Mouse (Mus musculus): ENCODE measurements around the gene Rai1.

Rai1 gene

DNA sequence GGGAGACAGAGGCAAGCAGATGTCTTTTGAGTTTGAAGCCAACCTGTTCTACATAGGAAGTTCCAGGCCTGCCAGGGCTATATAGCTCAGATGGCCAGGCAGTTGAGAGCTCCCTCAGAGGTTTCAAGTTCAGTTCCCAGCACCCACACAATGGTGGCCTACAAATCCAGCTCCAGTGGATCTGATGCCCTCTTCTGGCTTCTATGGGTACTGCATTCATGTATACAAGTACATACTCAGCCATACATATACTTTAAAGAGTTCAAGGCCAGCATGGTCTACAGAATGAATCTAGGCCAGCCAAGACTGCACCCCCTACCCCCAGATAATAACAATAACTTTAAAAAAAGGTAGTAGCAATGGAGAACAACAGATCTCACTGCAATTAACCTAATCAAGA lies 90.3 kb downstream of the Rai1 start:
- no peak for DNase-seq

DNA sequence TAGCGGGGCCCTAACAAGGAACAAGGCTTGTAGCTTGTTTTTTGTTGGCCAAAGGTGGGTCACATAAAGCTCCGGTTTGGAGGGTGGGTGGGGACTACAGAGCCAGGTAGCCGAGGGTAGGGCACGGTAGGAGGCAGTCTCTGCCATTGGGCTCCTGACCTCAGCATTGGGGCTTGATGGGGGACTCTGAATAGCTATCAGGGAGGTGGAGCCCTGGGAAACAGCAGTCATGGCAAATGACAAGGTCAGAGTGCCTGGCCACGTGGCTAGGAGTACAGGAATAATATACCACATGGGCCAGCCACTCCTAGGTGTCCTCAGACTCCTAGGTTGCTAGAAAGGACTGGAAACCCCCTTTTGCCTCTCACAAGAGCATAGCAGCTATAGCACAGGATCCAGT lies 91.5 kb downstream of the Rai1 start:
- no peak for DNase-seq

DNA sequence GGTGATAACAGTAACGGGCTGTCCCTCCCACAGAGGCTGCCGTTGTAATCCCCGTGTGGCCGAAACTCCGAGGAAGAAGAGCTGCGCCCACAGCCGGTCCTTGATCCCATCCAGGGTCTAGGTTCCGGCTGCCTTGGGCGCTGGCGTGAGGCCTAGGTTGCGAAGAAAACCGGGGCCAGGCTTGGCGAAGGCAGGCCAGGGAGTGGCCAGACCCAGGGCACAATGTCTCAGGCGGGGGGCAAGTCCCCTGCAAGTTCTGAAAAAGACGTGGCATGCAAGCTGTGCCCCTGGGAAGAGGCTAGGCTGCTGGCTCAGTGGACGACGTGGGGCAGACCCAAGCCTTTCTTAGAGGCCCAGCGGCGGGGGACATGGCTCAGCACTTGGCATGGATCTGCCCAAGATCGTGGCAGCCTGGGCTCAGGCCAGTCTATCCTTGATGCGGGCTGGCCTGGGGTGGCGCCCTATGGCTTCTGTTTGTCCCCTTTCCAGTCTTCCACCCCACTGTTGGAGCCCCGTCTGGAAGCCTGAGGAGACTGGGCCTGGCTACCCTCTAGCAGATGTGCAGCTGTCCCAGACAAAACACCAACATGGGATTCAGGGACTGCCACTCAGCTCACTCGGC lies 93.3 kb downstream of the Rai1 start:
- no peak for DNase-seq

DNA sequence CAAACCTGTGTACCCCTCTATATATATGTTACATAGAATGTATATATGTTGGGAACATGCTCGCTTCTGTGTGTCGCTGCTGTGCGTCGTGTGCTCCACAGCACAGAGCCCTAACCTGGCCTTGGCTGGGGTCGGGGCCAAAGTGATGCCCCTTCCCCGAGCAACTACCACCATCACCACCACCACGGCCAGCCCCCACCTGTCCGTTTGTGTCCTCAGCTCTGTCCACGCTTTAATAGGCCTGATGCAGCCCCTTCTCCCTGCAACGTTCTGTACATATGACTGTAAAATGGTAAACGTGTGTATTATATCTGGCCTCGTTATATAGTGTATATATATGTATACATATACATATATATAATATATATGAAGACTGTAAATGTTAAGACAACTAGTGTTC lies 93.8 kb downstream of the Rai1 start:
- DNase-seq = no peak

DNA sequence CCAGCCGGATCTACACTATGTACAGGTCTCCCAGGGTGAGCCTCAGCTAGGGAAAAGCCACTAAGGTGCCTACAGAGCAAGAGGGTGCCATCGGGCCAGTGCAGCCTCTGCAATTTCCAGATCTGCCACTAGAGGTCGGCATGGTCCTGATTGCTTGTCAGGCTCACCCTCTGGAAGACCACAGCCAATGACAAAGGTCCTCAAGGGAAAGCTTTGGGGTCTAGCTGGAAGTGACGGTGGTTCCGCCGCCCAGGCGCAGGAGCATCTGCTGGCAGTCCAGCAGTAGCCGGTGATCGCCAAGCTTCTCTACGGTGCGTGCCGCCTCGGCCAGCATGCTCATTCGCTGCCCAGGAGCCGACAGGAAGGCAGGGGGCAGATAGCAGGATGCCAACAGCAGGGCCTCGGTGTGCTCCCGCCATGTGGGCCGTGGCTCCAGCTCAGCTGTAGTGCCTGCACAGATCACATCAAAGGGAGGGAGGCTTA lies 94.9 kb downstream of the Rai1 start:
- DNase-seq = peak; percentile 89

DNA sequence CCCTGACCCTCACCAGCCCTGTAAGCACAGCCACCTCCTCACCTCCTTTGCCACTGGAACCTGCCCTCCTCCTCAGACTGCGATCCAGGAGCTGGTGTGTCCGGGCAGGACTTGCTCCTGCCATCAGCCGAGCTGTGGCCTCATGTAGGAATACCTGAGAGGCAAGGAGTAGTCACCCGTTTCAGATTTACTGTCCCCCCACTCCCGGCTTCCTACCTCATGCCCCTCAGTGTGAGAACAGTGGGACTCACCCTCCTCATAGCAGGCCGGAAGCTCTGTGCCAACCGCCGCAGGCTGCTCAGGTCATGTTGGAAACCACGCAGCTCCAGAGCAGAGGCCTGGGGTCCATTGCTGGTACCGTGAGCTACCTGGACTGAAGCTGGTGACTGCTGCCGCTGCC lies 95.6 kb downstream of the Rai1 start:
- no peak for DNase-seq

DNA sequence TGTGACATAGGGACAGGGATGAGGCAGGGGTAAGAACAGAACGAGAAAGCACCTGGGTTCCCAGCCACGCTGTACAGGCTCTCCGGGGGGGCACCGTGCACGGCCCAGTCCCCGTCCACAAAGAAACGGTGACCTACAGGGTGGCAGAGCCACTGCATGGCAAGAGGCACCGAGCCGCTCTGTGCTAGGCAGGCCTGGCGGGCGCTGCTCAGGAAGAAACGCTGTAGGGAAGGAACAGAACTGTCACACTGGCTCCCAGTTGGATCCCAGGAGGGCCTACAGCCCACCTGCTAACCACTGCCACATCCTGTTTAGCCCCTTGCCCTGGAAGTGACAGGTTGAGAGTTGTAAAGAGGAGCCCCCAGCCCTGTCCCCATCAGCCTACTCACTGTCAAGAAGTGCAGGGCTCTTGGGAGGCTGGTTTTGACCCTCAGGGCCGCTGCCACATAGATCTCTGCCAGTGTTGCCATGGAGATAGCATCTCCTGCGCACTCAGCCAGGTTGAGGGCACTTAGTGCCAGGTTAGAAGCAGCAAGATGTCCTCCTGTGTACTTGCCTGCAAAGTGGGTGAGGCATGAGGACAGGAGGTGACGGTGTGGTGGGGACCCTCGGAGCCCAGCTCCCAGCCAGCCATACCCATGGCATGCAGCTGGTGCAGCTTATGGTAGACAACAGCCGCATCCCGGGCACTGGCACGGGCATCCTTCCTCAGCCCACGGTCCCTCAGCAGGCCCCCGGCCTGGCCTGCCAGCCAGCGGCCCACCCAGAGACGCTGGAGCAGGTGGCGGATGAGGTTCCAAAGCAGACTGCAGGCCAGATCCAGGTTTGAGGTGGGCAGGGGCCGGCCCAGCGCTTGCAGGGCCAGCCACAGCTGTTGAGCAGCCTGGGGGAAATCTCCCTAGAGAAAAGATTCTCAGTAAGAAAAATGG lies 98.2 kb downstream of the Rai1 start:
- DNase-seq = no peak

DNA sequence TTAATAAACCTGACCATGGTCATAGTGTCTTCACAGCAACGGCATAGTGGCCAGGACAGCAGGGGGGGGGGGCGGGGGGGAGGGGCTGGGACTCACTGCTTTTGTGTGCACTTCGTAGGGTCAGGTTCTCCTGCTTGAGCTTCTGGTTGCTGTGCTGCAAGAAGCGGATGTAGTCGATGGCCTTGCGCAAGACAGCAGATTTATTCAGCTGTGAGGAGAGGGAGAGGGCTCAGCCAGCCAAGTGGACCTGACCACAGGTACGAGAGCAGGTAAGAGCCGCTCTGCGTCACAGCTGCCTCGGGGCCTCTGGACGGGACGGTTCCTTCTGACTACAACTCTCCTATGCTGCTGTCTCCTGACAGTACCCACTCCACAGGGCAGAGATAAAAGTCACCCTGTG lies 100.2 kb downstream of the Rai1 start:
- DNase-seq = no peak

DNA sequence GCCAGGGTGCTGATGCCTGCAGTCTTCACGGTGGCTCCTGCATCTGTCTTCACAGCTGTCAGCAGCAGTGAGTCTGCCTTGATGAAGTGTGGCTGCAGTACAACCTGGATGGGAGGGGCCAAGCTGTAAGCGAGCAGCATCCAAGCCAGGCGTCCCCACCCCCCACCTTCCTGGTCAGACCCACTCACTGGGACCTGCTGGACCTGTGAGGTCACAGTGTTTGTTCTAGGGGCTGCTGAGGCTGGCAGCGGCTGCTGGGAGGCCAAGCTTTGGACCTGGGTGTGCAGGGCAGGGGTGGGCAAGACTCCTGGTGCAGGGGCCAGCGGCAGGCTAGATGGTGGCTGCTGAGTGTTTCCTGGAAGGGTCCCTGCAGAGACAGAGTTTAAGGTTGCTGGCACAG lies 101.4 kb downstream of the Rai1 start:
- DNase-seq = no peak

DNA sequence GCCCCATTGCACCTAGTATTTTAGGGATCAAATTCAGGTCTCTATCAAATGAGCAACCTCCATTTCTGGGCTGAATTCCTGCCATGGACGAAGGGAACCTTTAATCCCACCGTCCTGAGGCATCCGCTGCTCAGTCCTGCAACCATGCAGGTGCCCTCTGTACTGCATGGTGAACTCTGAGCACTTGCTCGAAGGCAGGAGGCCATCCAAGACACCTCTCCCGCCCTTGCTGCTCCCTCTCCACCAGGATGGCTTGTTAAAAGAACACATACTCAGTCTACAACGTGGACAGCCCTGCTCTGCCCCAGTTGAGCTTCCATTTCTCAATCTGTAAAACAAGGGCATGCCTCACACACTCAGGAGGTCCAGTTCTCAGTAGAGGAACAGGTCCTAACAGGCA lies 103.4 kb downstream of the Rai1 start:
- no peak for DNase-seq

DNA sequence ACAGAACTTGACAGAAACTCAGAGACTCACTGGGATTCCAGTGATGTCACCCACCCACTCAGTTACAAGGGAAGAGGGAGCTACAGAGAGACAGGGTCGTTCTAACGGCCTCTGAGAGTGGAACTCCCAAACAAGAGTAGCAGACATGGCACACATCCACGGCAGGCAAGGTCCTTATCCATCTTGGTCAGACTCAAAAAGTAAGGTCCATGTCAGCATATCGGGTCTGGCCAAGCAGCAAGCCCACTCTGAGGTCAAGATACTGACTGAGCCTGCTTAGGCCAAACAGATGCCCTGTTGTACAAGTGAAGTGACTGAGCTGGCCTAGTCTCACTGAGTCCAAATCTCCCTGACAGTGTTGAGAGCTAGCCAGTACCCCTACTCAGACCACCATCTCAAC lies 103.9 kb downstream of the Rai1 start:
- DNase-seq = no peak

DNA sequence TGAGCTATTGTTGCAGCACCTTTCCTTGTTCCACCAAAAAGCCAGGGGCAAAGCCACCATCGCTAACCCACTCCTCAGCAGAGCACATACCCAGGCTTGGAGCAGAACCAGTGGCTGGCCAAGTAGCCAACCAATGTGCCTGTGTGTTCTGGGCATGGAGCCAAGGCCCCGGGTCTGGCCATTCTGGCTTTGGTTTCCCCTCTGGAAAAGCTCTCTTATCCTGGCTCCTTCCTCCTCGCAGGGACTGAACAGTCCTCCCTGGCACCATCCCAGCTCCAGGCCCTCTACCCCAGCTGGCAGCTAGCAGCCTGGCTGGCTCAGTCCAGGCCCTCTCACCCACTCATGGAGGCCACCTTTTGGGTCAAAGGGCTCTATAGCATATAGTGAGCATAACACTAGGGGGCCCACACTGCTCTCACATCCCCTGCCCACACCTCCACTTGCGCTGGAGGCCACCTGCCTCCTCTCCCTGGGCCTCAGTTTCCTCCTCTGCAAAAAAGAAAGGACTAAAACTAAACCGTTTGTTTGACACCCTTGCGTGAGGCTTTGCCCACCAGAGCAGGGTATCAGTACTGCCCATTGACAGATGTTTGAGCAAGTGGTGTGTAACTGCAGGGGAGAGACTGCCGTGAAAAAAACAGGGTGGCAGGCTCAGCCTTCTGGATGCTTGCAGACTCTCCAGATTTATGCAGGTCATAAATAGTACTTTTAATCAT lies 104.6 kb downstream of the Rai1 start:
- DNase-seq = peak; percentile 90

DNA sequence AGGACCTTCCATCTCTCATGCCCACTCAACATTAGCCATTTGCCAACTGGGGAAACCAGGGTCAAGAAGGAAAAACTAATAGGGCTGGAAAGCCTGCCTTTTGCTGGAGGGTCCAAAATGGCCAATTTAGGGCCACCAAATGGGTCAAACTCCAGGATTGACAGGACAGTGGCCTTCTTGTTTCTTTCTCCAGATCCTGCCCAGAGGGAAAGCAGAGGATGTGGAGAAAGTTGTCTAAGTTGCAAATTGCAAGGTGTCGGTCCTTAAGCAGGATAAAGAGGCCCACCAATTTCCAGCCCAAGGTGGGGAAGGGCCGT lies 105.1 kb downstream of the Rai1 start:
- no peak for DNase-seq

DNA sequence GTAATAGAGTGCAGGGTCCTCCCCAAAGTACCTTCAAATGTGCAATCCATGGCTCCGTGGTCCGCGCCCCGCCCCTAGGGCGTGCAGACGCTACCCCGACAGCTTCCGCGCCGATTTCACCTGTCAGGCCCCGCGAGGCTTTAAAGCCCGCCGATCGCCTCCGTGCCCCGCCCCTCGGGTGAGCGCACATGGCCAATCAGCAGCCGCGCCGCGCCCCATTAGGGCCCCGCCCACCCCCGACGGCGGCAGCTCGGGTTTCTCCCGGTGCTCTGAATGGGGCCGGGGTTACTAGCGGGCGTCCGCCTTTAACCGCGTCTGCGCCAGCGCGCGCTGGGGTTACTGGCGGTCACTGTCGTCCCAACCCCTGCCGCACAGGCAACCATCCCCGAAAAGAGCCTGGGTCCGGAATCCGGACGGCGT lies 105.5 kb downstream of the Rai1 start:
- DNase-seq = peak; percentile 95

DNA sequence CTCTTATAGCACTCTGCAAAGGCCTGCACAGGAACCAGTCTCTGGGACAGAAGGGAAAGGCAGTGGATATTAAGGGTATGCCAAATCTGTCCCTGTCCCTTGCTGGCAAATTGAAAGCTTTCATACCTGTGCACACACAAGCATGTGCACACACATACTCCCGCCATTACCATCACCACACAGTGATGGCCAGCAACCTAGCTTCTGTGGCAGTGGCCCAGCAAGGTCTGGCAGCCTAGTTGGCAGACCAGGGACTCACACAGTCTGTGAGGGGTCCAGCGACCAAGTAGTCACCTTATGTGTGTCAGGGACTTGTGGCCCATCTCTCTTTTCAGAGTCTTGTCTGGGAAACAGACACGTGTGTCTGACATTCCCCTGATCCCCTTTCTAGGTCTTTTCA lies 106.3 kb downstream of the Rai1 start:
- no peak for DNase-seq

DNA sequence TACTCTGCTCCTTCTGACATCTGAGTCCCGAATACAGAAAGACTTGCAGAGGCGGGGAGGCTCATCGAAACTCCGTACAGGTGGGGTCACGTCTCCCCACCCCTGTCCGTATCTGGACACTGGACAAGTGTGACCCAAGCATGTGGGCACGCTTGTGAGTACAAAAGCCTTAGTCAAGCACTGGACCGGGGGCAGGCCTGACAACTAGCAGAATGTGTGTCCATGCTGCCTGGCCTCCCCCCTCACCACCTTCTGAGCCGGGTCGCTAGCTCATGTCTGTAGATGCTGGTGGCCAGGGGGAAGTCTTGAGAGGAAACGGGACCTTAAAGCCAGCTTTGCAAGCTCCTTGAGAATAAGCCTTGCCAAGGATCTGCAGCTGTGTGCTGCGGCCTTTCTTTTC lies 106.9 kb downstream of the Rai1 start:
- DNase-seq = no peak

DNA sequence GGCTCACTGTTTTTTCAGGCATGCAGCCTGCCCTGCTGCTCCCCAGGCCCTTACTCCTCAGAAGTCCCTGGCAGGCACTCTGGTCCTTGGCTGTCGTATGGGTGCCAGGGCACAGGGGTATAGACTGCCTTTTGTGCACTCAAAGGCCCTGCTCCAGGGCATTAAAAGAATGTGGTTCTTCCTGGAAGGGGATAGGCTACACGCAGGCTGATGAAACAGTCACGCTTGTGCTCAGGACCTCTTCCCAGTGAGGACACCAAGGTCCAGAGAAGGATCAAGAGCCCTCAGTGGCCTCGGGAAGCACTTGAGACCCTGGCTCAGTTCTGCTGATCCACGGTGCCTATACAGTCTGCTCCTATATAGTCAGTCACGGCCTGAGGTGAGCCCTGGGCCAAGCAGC lies 108.5 kb downstream of the Rai1 start:
- no peak for DNase-seq

DNA sequence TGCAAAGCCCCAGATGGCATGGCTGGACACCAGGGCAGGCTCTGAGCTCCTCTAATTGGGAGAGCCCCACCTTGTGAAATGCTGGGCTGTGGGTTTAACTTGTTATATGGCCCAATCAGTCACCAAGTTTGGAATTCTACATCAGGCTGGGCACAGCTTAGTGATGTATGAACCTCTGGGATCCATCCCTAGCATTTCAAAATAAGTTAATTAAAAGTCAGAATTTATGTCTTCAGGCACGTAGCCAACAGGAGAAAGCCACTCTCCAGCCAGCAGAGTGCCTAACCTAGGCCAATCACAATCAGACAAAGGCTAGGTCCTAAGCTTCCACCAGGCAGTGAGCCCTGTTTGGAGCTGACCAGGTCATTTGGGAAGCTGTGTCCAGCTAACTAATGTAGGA lies 111.9 kb downstream of the Rai1 start:
- DNase-seq = no peak

DNA sequence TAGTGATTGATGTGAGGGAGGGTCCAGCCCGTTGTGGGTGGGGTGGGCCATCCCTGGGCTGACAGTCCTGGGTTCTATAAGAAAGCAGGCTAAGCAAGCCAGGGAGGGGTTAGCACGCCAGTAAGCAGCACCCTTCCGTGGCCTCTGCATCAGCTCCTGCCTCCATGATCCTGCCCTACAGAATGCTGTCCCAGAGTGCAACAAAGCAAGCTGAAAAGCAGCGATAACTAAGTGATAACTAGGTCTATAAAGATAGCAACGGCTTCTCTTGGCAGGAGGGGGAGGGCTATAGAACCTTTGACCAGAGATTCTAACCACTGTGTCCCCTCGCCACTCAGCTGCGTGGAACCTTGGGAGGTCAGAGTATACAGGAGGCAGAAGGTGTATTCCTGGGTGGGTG lies 112.7 kb downstream of the Rai1 start:
- DNase-seq = no peak

DNA sequence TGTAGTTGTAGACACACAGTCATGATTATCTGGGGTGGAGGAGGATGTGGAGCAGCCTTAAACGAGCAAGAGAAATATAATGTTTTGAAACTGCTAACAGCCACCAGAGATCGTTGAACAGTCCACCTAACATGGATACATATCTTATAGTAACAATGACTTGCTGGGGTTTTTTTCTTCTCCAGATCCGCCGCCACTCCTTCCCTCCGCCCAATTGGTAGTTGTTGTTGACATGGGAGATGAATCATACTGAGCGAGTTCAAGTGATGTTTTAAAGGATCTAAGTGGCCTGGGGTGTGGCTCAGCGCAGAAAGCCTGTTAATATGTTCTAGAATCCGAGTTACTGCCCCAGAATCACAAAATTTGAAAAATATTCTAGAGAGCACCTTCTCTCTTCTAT lies 114.8 kb downstream of the Rai1 start:
- DNase-seq = no peak

DNA sequence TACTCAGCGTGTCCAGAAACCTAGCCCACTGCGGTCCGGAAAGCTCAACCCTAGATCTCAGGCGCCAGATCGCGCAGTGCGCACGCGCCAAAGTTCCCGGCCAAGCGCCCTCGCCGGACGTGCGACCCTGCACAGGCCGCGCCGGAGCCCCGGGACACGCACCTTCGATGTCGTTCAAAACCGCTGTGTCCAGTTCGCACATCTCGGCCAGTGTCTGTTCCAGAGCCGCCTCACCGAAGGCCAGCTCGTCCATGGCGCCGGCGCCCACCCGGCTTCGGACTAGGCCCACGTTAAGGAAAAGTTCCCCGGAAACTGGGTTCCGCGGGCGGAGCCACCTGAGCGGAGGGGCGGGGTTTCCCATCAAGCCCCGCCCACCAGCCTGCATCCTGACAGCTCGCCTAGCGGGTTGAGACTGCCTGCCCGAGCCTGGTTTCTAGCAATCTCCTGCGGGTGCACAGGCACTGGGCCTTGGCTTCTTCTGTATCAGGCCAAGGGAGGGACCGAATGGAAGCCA lies 115.5 kb downstream of the Rai1 start:
- peak; percentile 90 for DNase-seq

DNA sequence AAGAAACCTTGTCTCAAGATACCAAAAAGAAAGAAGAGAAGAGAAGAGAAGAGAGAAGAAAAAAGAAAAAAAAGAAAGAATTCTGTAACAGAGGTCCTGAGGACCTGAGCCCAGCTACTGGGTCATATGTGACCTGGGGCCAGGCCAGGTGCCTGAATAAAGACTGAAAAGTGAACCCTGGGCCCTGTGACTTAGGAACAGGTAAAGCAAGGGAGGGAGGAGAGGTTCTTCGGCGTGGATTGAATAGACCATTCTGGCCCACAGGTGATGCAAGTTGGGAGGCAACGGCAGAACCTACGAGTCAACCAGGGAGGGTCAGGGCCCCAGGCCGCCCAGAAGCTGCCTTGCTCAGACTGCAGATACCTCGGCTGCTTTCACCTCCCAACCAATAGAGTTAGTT lies 116.6 kb downstream of the Rai1 start:
- no peak for DNase-seq

DNA sequence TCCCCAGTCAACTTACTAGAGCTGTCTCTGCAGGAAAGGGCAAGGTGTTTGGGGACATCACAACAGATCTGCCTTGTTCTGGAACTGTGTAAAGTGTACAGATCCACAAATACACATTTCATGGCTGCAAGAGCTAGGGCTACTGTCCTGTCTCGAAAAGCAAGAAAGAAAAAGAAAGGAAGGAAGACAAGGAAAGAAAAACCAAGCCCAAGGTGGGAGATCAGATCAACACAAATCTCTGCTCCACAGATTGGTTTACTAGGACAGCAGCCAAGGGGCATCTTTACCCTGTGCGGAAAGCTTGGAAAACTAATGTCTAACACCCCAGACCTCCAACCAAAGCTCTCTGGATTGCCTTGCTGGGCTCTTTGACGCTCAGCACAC lies 117.3 kb downstream of the Rai1 start:
- no peak for DNase-seq
